Mouse (Mus musculus): ENCODE measurements around the gene Cldn7. TPM values are rescaled to one million over a fixed set of nuclear protein-coding genes. Genes with fewer than 3 reads are reported as not detected.

Cldn7 gene
- polyA plus RNA-seq, 1 experiment from 2014 or later: 0.58 TPM

DNA sequence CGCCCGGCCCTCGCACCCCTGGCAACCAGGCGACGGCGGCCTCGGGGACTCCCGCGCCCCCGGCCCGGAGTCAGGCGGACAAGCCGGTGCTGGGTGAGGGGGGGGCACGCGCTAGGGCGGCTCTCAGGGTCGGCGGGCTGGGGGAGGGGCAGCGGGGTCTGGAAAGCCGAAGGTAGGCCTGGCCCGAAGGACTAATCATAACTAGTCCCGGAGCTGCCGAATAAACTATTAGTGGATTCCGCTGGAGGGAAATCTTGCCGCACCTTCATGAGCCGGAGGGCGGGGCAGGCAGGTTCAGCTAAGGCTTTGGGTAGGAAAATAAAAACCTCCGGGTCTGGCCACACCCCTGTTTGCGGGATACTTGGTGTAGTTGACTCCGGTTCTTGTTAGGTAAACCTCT, 28.4 kb upstream of the Cldn7 start:
- Histone ChIP-seq H3K4me3 (peak overlapping the region; percentile 63), H3K27me3 (replicated peaks) (peaks cover 30% of the 10 kb centered on the region), H3K4me1 (peaks cover 23% of the 10 kb centered on the region), H3K36me3 (replicated peaks) (no peaks in the 10 kb centered on the region), H3K9ac (peak overlapping the region; percentile 40), H3K27ac (peak overlapping the region; percentile 39; the same call in 1 of the 2 replicates), H3K4me2 (peak overlapping the region; percentile 100), H3K9me3 (no peaks in the 10 kb centered on the region)
- peak; percentile 11; the same call in 1 of the 2 replicates for ATAC-seq (replicated peaks)
- 1% methylated on average over 30 of the region's 30 CpGs for WGBS

DNA sequence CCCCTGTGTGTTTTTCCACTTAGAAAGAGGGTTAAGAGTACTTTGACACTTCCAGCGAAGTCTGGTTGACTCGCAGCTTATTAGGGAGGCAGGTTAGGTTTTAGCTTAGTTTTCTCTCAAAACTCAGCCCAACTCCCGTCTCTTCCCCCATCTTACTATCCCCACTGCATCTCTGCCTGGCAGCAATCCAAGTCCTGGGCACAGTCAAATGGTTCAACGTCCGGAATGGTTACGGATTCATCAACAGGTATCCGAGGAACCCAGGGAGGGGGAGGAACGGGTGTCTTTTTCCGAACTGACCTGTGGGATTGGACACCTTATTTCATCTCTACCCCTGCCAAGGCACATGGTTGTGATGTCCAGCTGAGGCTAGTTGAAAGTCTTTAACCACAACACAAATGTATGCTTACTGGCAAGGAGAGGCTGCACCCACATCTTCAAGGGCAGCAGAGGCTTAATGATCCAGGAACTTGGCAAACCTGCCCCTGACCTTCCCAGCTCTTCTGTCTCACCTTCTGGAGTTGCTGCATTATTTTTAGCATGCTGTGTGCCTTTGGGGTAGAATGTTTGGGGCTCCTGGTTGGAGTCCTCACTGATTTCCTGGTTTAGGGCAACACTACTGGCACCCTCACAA, 27.7 kb upstream of the Cldn7 start:
- H3K27me3 ChIP-seq (replicated peaks): peaks cover 30% of the 10 kb centered on the region
- no peak overlapping the region for H3K27ac ChIP-seq
- peak overlapping the region; percentile 100 for H3K4me2 ChIP-seq
- no peaks in the 10 kb centered on the region for H3K36me3 ChIP-seq (replicated peaks)
- 40% methylated on average over 9 of the region's 9 CpGs for WGBS
- H3K9me3 ChIP-seq: no peaks in the 10 kb centered on the region
- no peak for ATAC-seq (replicated peaks)
- H3K9ac ChIP-seq: 0 out of 2 replicates have a peak overlapping the region, but pooled peaks have one; percentile 40
- H3K4me3 ChIP-seq: peak overlapping the region; percentile 63; the same call in 1 of the 2 replicates
- H3K4me1 ChIP-seq: peaks cover 23% of the 10 kb centered on the region

DNA sequence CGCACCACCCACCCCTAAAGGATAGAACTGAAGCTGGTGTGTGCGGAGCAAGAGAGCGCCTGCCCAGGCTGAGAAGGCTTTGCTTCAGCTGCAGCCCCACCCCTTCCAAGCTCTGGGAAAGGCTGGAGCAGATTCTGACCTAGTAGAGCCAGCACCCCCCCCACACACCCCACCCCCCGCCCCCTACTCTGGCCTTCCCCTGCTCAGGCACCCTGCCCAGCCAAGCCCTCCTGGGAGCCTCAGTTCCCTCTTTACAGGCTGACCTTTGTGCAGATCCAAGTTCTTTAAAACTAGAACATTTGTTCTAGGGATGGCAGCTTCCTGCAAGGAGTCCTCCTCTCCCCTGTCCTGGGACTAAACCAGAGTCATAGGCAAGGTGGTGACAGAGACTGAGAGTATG, 27.2 kb upstream of the Cldn7 start:
- Histone ChIP-seq H3K36me3 (replicated peaks) (no peaks in the 10 kb centered on the region), H3K4me2 (no peak overlapping the region), H3K27ac (no peak overlapping the region), H3K27me3 (replicated peaks) (peaks cover 30% of the 10 kb centered on the region), H3K9me3 (no peaks in the 10 kb centered on the region), H3K4me1 (peaks cover 23% of the 10 kb centered on the region), H3K4me3 (no peak overlapping the region), H3K9ac (no peak overlapping the region)
- 37% methylated on average over 4 of the region's 4 CpGs for WGBS
- no peak for ATAC-seq (replicated peaks)

DNA sequence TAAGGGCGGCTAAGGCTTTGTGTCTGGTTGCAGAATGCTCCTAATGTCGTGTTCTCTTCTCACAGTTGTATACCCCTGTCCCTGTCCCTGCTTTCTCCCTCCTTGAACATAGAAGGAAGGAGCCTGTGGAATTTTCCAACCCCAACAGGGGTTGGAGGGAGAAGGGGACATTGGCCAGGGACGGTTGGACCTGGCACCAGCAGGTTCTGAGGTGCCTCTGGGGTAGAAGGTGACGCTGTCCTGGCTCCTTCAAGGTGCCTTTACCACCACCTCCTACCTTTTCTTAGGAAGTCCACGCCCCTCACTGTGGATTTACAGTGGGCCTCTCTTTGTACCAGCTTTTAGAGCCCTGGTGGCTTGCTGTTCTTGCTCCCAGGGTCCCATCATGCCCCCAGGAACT, 26.7 kb upstream of the Cldn7 start:
- Histone ChIP-seq H3K27me3 (replicated peaks) (peaks cover 30% of the 10 kb centered on the region), H3K9ac (no peak overlapping the region), H3K36me3 (replicated peaks) (no peaks in the 10 kb centered on the region), H3K4me3 (no peak overlapping the region), H3K4me1 (peaks cover 23% of the 10 kb centered on the region), H3K4me2 (no peak overlapping the region), H3K9me3 (no peaks in the 10 kb centered on the region), H3K27ac (no peak overlapping the region)
- no peak for ATAC-seq (replicated peaks)
- 66% methylated on average over 5 of the region's 5 CpGs for WGBS

DNA sequence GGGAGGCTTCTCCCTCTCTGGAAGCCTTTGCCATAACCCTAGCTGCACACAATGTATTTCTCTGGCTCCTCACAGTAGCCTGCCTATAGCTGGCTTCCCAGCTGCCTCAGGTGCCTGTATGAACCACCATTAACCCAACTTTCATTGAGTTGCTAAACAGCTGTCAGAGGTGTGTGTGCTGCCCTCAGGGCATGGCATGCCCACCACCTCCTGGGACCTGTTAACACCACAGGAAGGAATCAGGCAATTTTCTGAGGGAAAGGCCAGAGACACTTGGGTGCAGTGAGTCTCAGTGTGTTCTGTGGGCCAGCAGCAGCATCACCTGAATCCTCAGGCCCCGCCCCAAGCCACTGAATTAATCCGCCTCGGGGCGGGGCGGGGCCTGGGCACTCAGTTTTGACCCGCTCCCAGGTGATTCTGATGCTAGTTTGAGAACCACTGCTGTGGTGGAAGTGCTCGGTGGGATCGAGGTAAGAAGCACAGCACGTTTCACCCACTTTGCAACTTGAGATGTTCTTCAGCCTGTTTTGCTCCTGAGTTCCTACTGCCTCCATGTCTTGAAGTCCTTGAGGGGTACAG, 26.1 kb upstream of the Cldn7 start:
- no peaks in the 10 kb centered on the region for H3K36me3 ChIP-seq (replicated peaks)
- H3K4me3 ChIP-seq: no peak overlapping the region
- H3K9ac ChIP-seq: no peak overlapping the region
- no peak overlapping the region for H3K27ac ChIP-seq
- peaks cover 23% of the 10 kb centered on the region for H3K4me1 ChIP-seq
- H3K9me3 ChIP-seq: no peaks in the 10 kb centered on the region
- H3K27me3 ChIP-seq (replicated peaks): peaks cover 30% of the 10 kb centered on the region
- ATAC-seq (replicated peaks): no peak
- WGBS: 23% methylated on average over 9 of the region's 9 CpGs
- no peak overlapping the region for H3K4me2 ChIP-seq

DNA sequence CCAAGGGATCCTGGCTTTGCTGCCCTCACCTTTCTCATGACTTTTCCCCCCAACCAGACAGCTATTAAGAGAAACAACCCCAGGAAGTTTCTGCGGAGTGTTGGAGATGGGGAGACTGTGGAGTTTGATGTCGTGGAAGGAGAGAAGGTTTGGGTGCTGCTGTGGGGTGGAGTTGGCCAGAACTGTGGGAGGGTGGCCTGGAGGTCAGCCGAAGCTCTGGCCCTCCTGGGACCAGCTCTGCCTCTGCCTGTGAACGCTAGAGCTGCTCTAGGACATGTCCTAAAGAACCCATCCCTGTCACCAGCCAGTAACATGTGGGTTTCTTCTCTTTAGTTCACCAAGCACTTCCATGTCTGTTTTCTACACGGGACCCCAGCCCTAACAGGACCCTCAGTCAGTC, 25.4 kb upstream of the Cldn7 start:
- no peaks in the 10 kb centered on the region for H3K9me3 ChIP-seq
- peaks cover 23% of the 10 kb centered on the region for H3K4me1 ChIP-seq
- H3K36me3 ChIP-seq (replicated peaks): no peaks in the 10 kb centered on the region
- H3K27ac ChIP-seq: no peak overlapping the region
- no peak overlapping the region for H3K4me2 ChIP-seq
- WGBS: 68% methylated on average over 5 of the region's 5 CpGs
- no peak overlapping the region for H3K4me3 ChIP-seq
- peaks cover 30% of the 10 kb centered on the region for H3K27me3 ChIP-seq (replicated peaks)
- H3K9ac ChIP-seq: no peak overlapping the region
- ATAC-seq (replicated peaks): no peak

DNA sequence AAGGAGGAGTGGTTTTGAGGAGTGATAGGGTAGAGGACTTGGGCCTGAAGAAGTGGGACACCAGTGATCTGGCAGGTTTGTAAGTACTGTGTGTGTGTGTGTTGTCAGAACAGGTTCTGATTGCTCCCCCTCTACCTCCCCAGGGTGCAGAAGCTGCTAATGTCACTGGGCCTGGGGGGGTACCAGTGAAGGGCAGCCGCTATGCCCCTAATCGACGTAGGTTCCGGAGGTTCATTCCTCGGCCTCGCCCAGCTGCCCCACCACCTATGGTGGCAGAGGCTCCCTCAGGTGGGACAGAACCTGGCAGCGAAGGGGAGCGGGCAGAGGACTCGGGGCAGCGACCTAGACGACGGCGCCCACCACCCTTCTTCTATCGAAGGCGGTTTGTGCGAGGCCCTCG, 24.8 kb upstream of the Cldn7 start:
- WGBS: 93% methylated on average over 17 of the region's 17 CpGs
- H3K4me1 ChIP-seq: peaks cover 20% of the 10 kb centered on the region
- H3K27me3 ChIP-seq (replicated peaks): peaks cover 30% of the 10 kb centered on the region
- no peak for ATAC-seq (replicated peaks)
- H3K36me3 ChIP-seq (replicated peaks): no peaks in the 10 kb centered on the region
- no peak overlapping the region for H3K4me2 ChIP-seq
- no peak overlapping the region for H3K4me3 ChIP-seq
- H3K9me3 ChIP-seq: no peaks in the 10 kb centered on the region
- H3K9ac ChIP-seq: no peak overlapping the region
- no peak overlapping the region for H3K27ac ChIP-seq

DNA sequence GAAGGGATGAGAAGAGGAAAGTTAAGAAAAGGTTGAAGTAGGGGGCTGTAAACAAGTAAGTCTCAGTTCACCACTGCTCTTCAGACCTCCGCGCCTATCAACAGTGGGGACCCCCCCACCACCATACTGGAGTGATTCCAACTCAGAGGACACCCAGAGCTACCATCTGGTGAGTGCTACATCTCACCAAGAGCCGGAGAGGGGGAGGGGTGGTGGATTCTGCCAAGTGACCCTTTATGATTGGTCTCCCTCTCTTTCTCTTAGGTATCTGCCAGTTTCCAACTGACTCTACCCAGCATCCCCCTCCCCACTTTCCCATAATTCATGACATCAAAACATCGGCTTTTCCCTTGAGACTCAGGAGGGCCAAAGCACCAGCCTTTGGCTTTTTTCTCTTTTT, 23.6 kb upstream of the Cldn7 start:
- Histone ChIP-seq H3K9me3 (no peaks in the 10 kb centered on the region), H3K4me2 (no peak overlapping the region), H3K27ac (no peak overlapping the region), H3K9ac (no peak overlapping the region), H3K4me3 (no peak overlapping the region), H3K27me3 (replicated peaks) (peaks cover 25% of the 10 kb centered on the region), H3K4me1 (peaks cover 12% of the 10 kb centered on the region), H3K36me3 (replicated peaks) (no peaks in the 10 kb centered on the region)
- WGBS: 77% methylated on average over 4 of the region's 4 CpGs
- no peak for ATAC-seq (replicated peaks)

DNA sequence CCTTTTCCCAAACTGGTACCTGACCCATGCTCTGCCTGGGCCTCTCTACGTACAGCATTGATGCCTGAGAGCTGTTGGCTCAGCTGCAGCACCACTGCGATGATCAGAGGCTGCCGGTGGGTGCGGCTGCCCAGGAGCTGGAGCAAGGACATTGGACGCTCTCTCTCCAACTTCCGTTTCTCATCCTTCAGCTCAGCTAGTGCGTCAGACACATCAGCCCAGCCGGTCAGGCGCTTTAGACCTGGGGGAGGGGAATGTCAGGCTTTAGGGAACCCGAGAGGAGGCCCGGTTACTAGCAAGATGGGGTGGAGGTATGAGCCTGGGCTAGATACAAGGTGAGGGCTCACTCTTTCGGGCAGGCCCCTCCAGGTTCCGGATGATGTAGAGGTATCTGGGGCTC, 19.4 kb upstream of the Cldn7 start:
- ATAC-seq (replicated peaks): no peak
- Histone ChIP-seq H3K9ac (no peak overlapping the region), H3K4me1 (peaks cover 16% of the 10 kb centered on the region), H3K4me3 (no peak overlapping the region), H3K9me3 (no peaks in the 10 kb centered on the region), H3K4me2 (no peak overlapping the region), H3K27ac (no peak overlapping the region), H3K36me3 (replicated peaks) (no peaks in the 10 kb centered on the region), H3K27me3 (replicated peaks) (0 out of 2 replicates have a peak, but pooled peaks cover 4% of the 10 kb centered on the region)
- 83% methylated on average over 13 of the region's 13 CpGs for WGBS

DNA sequence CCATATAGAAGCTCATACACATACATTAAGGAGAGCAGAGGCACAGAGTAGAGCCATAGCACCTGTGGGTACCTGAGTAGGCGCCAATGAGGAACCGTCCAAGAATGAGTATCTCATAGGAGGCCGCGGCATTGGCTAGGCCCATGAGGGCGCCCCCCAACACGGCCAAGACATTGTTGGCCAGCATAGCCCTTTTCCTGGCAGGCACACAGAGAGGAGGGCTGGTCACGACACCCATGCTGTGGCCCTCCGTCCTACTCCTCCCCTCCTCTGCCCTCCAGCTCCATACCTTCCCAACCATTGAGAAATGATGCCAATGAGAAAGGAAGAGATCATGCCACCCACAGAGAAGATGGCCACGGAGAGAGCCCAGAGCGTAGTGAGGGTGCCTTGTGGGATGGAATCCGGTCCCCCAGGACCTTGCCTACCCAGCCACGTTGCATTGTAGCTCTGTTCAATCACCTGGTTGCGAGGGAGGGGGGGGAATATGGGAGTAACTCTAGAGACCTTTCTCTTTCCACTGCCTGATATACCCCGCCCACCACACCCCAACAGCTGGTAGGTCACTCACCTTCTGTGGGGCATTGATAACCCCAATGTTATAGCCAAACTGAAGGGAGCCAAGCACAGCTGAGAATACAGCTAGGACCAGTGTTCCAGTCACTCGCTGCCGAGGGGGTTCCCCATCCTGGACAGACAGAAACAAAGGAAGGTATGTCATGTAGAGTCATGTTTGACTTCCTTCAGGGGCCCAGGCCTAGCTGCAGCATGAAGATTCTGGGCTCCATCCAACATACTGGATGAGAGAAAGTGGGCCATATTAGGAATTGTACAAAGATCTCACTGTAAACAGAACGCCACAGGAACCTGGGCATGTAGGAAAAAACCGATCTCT, 18.3 kb upstream of the Cldn7 start:
- H3K27ac ChIP-seq: no peak overlapping the region
- H3K4me2 ChIP-seq: no peak overlapping the region
- 0 out of 2 replicates have a peak, but pooled peaks cover 4% of the 10 kb centered on the region for H3K27me3 ChIP-seq (replicated peaks)
- no peak overlapping the region for H3K9ac ChIP-seq
- no peak for ATAC-seq (replicated peaks)
- no peaks in the 10 kb centered on the region for H3K9me3 ChIP-seq
- H3K4me3 ChIP-seq: no peak overlapping the region
- no peaks in the 10 kb centered on the region for H3K36me3 ChIP-seq (replicated peaks)
- peaks cover 16% of the 10 kb centered on the region for H3K4me1 ChIP-seq
- 93% methylated on average over 18 of the region's 18 CpGs for WGBS

DNA sequence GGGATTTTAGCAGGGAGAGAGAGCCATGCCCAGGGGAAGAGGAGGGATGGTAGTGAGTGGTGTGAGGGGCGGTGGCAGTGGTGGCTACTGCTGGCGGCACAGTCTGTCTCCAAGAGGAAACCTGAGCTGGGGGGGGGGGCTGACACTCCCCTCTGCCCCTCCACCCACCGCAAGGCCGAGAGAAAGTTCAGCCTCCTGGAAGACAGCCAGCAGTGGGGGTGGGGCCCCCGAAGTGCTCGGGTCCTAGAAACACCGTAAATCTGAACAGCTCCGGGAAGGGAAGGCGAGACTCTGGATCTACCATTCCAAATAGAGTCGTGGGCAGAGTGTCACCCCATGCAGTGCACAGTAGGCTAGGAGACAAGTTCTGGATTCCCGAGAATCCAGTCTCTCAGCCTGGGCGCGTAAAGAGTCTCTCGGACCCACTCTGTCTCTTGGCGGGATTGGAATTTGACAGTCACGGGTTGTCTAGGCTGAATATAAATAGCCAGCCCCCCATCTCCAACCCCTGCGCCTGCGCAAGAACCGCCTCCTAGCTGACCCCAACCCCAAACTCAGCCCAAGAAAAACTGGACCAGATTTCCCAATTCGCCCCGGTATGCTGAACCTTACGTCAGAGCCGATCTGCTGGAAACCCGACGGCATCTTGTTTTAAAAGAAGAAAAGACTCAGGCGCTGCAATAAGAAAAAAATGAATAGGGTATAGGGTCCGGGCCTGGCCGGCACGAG, 17.1 kb upstream of the Cldn7 start:
- H3K4me2 ChIP-seq: peak overlapping the region; percentile 55
- H3K4me1 ChIP-seq: peaks cover 16% of the 10 kb centered on the region
- peak overlapping the region; percentile 44 for H3K4me3 ChIP-seq
- H3K9me3 ChIP-seq: no peaks in the 10 kb centered on the region
- H3K36me3 ChIP-seq (replicated peaks): no peaks in the 10 kb centered on the region
- 0 out of 2 replicates have a peak, but pooled peaks cover 7% of the 10 kb centered on the region for H3K27me3 ChIP-seq (replicated peaks)
- ATAC-seq (replicated peaks): peak; percentile 41
- no peak overlapping the region for H3K27ac ChIP-seq
- peak overlapping the region; percentile 25; the same call in 1 of the 2 replicates for H3K9ac ChIP-seq
- WGBS: 3% methylated on average over 29 of the region's 29 CpGs
